Mouse (Mus musculus): ENCODE data around the gene Zfp444. TPM values are rescaled to one million over a fixed set of nuclear protein-coding genes. Genes with fewer than 3 reads are reported as not detected.
"Not testable (repeated sequence)": the region's sequence is repeated elsewhere in the genome, so short reads cannot be mapped to it uniquely, and the experiment has no call there.

The Zfp444 gene
- polyA plus RNA-seq, 1 experiment from 2014 or later: 41.1 TPM

DNA sequence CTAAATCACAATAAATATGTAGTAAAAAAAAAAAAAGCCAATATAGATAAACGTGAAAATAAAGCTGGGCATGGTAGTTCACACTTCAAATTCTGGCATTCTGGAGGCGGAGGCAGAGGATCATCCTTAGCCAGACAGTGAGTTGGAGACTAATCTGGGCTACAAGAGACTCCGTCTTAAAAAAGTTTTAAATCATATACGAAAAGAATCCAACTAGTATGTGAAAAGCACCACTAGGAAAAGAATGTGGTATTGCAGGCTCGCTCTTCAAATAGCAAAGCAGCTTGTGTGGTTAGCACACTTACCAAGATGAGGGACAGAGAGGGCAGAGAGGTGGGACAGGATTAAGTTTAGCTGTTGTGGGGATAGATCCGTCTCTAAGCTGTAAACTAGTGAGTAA is 1.2 kb upstream of the Zfp444 start:
- Histone ChIP-seq H3K4me3 (ENCODE audit: low read depth, low read length) (0 out of 2 replicates have a peak overlapping the region, but pooled peaks have one; percentile 60), H3K36me3 (ENCODE audit: insufficient read depth, low read length) (no peaks in the 10 kb centered on the region), H3K27me3 (replicated peaks; ENCODE audit: insufficient read depth, low read length) (no peaks in the 10 kb centered on the region), H3K27ac (ENCODE audit: low read length) (peak overlapping the region; percentile 81), H3K4me2 (replicated peaks; ENCODE audit: low read depth, low read length) (peak overlapping the region; percentile 84), H3K9ac (replicated peaks; ENCODE audit: low read depth) (no peak overlapping the region), H3K9me3 (ENCODE audit: low read length) (no peaks in the 10 kb centered on the region), H3K4me1 (ENCODE audit: insufficient read depth, low read depth, low read length) (no peaks in the 10 kb centered on the region; the same call in 1 of the 2 replicates)
- peak; percentile 67 for DNase-seq (ENCODE audit: low spot score)
- TF ChIP-seq CTCF (IDR thresholded peaks at IDR 0.05): no peak
- peak; percentile 28; the same call in 1 of the 2 replicates for TF ChIP-seq EP300 (IDR thresholded peaks at IDR 0.05)
- WGBS: 36% methylated on average over 6 of the region's 6 CpGs
- no peak for ATAC-seq

DNA sequence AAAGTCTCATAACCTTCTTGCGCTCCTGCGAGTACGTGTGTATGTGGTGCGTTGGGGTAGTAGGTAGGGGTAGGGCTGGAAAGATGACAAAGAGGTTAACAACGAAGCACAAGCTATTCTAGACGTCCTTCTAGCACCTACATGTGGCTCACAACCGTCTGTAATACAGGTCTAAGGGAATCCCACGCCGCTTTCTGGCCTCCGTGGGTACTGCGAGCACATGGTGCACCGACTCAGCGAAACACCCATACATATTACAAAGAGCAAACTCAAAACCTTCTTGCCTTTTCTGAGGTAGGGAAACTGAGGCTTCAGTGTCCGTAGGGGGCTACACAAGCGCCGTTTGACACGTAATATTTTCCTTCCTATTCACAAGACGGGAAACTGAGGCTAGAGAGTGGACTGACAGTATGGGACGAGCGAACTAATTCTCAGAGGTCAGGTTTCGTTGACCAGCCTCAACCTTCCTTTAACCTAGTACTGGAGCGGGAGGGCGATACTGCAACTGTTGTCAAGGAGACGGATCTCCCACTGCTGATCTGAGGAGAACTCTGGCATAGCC is 501 bp upstream of the Zfp444 start:
- Histone ChIP-seq H3K27me3 (replicated peaks; ENCODE audit: insufficient read depth, low read length) (no peaks in the 10 kb centered on the region), H3K4me2 (replicated peaks; ENCODE audit: low read depth, low read length) (peak overlapping the region; percentile 84), H3K27ac (ENCODE audit: low read length) (peak overlapping the region; percentile 81), H3K4me3 (ENCODE audit: low read depth, low read length) (peak overlapping the region; percentile 60), H3K9ac (replicated peaks; ENCODE audit: low read depth) (peak overlapping the region; percentile 37; the same call in 1 of the 2 replicates), H3K4me1 (ENCODE audit: insufficient read depth, low read depth, low read length) (no peaks in the 10 kb centered on the region; the same call in 1 of the 2 replicates), H3K36me3 (ENCODE audit: insufficient read depth, low read length) (no peaks in the 10 kb centered on the region), H3K9me3 (ENCODE audit: low read length) (no peaks in the 10 kb centered on the region)
- peak; percentile 84 for DNase-seq (ENCODE audit: low spot score)
- ATAC-seq: peak; percentile 67
- no peak for TF ChIP-seq EP300 (IDR thresholded peaks at IDR 0.05)
- TF ChIP-seq CTCF (IDR thresholded peaks at IDR 0.05): peak; percentile 78
- under 1% methylated on average over 24 of the region's 24 CpGs for WGBS

DNA sequence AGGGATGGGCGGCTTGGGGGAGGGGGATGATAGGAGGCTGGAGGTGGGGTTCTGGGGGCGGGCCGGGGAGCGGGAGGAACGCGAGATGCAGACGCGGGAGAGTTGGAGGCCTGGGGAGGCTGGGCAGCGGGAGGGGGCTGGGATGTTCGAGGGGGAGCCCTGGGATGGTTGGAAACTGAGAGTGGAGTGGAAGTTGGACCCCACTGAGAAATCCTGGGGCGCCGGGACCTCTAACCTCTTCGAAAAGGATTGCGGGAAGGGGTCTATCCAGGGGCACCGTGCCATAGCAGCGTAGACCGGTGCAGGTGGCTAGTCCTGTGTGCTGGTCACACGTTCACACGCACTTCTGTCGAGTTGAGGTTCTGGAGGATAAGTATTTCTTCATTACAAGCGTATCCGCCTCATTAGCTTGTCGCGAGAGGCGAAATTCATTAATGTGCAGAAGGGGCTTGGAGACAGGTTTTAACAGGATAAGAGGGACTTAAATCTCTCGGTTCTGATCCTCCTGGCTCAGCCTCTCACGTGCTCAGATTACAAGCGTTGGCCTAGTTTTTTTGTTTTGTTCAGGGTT is 733 bp downstream of the Zfp444 start:
- H3K4me2 ChIP-seq (replicated peaks; ENCODE audit: low read depth, low read length): peak overlapping the region; percentile 84
- H3K4me3 ChIP-seq (ENCODE audit: low read depth, low read length): peak overlapping the region; percentile 60
- H3K9ac ChIP-seq (replicated peaks; ENCODE audit: low read depth): peak overlapping the region; percentile 32
- ATAC-seq (peak; percentile 14), DNase-seq (ENCODE audit: low spot score) (peak; percentile 43)
- TF ChIP-seq EP300 (IDR thresholded peaks at IDR 0.05) (no peak), CTCF (IDR thresholded peaks at IDR 0.05) (no peak)
- 1% methylated on average over 25 of the region's 28 CpGs for WGBS
- no peaks in the 10 kb centered on the region for H3K27me3 ChIP-seq (replicated peaks; ENCODE audit: insufficient read depth, low read length)
- H3K36me3 ChIP-seq (ENCODE audit: insufficient read depth, low read length): no peaks in the 10 kb centered on the region
- no peaks in the 10 kb centered on the region; the same call in 1 of the 2 replicates for H3K4me1 ChIP-seq (ENCODE audit: insufficient read depth, low read depth, low read length)
- peak overlapping the region; percentile 58 for H3K27ac ChIP-seq (ENCODE audit: low read length)
- H3K9me3 ChIP-seq (ENCODE audit: low read length): no peaks in the 10 kb centered on the region

DNA sequence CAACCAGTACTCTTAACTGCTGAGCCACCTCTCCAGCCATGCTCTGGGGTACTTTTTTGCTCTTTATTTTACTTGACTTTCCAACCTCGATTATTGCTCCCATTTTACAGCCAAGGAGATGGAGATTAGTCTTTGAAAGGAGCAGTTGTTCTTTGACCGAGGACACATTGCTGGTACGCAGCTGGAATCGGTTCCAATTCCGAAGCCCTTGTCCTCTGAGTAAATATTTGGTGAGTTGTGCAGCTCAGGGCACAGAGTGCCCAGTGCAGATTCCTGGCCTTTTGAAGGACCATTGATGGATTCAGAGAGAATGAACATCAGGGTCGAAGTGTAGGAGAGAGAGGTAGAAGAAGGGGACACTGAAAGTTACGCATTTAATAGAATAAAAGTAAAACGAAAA is 1.8 kb downstream of the Zfp444 start:
- Histone ChIP-seq H3K9ac (replicated peaks; ENCODE audit: low read depth) (no peak overlapping the region), H3K4me2 (replicated peaks; ENCODE audit: low read depth, low read length) (0 out of 2 replicates have a peak overlapping the region, but pooled peaks have one; percentile 11), H3K27ac (ENCODE audit: low read length) (no peak overlapping the region), H3K27me3 (replicated peaks; ENCODE audit: insufficient read depth, low read length) (no peaks in the 10 kb centered on the region), H3K4me1 (ENCODE audit: insufficient read depth, low read depth, low read length) (no peaks in the 10 kb centered on the region; the same call in 1 of the 2 replicates), H3K36me3 (ENCODE audit: insufficient read depth, low read length) (no peaks in the 10 kb centered on the region), H3K9me3 (ENCODE audit: low read length) (no peaks in the 10 kb centered on the region), H3K4me3 (ENCODE audit: low read depth, low read length) (no peak overlapping the region)
- no peak for ATAC-seq
- 60% methylated on average over 8 of the region's 8 CpGs for WGBS
- TF ChIP-seq EP300 (IDR thresholded peaks at IDR 0.05) (no peak), CTCF (IDR thresholded peaks at IDR 0.05) (no peak)
- no peak for DNase-seq (ENCODE audit: low spot score)

DNA sequence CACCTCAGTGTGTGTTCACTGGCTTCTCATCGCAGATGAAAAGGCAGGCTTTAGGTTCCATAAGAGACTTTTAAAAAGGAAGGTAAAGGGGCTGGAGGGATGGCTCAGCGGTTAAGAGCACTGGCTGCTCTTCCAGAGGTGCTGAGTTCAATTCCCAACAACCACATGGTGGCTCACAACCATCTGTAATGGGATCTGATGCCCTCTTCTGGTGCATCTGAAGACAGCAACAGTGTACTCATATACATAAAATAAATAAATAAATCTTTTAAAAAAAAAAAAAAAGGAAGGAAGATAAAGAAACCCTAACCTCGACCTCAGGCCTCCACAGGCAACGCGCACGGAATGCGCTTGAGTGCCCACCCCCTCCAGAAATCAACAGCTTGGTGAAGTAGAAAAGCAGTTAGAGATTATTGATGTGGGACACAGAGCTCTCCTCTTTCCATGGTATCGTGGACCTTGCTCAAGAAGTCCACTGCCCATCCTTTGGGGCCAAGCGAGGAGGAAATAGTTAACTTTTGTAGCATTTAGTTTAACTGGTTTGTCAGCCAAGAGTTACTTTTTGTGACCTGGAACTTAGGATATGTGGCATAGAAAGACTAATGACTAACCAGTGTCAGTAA is 2.5 kb downstream of the Zfp444 start:
- not testable (repeated sequence) for H3K27me3 ChIP-seq (replicated peaks; ENCODE audit: insufficient read depth, low read length); H3K4me2 ChIP-seq (replicated peaks; ENCODE audit: low read depth, low read length); H3K36me3 ChIP-seq (ENCODE audit: insufficient read depth, low read length); H3K9ac ChIP-seq (replicated peaks; ENCODE audit: low read depth); DNase-seq (ENCODE audit: low spot score); H3K9me3 ChIP-seq (ENCODE audit: low read length); H3K4me1 ChIP-seq (ENCODE audit: insufficient read depth, low read depth, low read length); H3K4me3 ChIP-seq (ENCODE audit: low read depth, low read length); H3K27ac ChIP-seq (ENCODE audit: low read length); ATAC-seq
- peak; percentile 44 for TF ChIP-seq CTCF (IDR thresholded peaks at IDR 0.05)
- WGBS: 60% methylated on average over 9 of the region's 9 CpGs

DNA sequence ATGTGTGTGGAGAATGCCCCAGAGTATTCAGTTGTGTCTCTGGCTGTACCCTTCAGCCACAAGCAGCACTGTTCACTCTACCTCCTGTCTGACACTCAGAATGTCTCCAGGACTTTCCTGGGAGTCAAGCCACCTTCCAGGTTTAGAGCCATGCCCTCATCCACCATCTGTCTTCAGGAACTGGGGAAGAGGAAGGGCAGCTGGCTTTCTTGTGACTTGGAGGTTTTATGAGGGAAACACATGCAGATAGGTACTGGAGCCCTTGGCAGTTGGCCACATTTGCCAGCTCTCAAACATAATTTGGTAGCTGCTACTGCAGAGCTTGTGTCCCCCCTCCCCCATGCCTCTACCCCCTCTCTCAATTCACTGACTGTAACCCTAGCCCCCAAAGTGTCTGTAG is 7.0 kb downstream of the Zfp444 start:
- Histone ChIP-seq H3K36me3 (ENCODE audit: insufficient read depth, low read length) (no peaks in the 10 kb centered on the region), H3K9me3 (ENCODE audit: low read length) (no peaks in the 10 kb centered on the region), H3K27ac (ENCODE audit: low read length) (no peak overlapping the region), H3K4me3 (ENCODE audit: low read depth, low read length) (no peak overlapping the region), H3K4me1 (ENCODE audit: insufficient read depth, low read depth, low read length) (no peaks in the 10 kb centered on the region), H3K27me3 (replicated peaks; ENCODE audit: insufficient read depth, low read length) (no peaks in the 10 kb centered on the region), H3K4me2 (replicated peaks; ENCODE audit: low read depth, low read length) (no peak overlapping the region), H3K9ac (replicated peaks; ENCODE audit: low read depth) (no peak overlapping the region)
- no peak for DNase-seq (ENCODE audit: low spot score)
- TF ChIP-seq CTCF (IDR thresholded peaks at IDR 0.05): no peak
- no peak for TF ChIP-seq EP300 (IDR thresholded peaks at IDR 0.05)
- no peak for ATAC-seq

Data from lung, postnatal 0 days (tissue).